Mouse (Mus musculus) B cell, adult (primary cell): Measurements from ENCODE around the gene Sult3a1. TPM values are rescaled to one million over a fixed set of nuclear protein-coding genes. Genes with fewer than 3 reads are reported as not detected.

ENCODE experiments used
- total RNA-seq: library from RNA; stranded (reverse); gene quantifications from 4 replicates; pipeline ENCODE4 v1.2.4, GENCODE M21; 2023; ENCODE audit not compliant: inconsistent age

Gene Sult3a1
- not detected in 4 replicates for total RNA-seq

GRCm38 (mm10) chr10:33857421-33857820 lies at the start of gene Sult3a1:
TSS of gene Sult3a1 (plus strand) at chr10:33857721.

GRCm38 (mm10) chr10:33904530-33905481 lies 47.3 kb downstream of the Sult3a1 start, which contains the start of gene Rsph4a:
TSS of gene Rsph4a (plus strand) at chr10:33905111.

Other genes with a start within 250 kb of the Sult3a1 start
- not detected in 4 replicates for gene Clvs2, start 233.0 kb upstream of the Sult3a1 start, total RNA-seq
- not detected in 4 replicates for gene Sult3a2, start 71.0 kb upstream of the Sult3a1 start, total RNA-seq
- gene Rsph4a, start 47.4 kb downstream of the Sult3a1 start, total RNA-seq, result not detected in 4 replicates
- gene Zup1, start 93.5 kb downstream of the Sult3a1 start, total RNA-seq, result 101 to 123 TPM (median 121 TPM) in 4 replicates
- gene Rwdd1, start 161.9 kb downstream of the Sult3a1 start, total RNA-seq, result 37.0 to 53.7 TPM (median 44.2 TPM) in 4 replicates
- not detected in 4 replicates for gene Trappc3l, start 179.9 kb downstream of the Sult3a1 start, total RNA-seq
- gene Calhm4, start 186.6 kb downstream of the Sult3a1 start, total RNA-seq, result not detected in 4 replicates
- gene Calhm5, start 238.8 kb downstream of the Sult3a1 start, total RNA-seq, result not detected in 4 replicates